Mouse (Mus musculus): Measurements from ENCODE around the gene Adra1d.

DNA sequence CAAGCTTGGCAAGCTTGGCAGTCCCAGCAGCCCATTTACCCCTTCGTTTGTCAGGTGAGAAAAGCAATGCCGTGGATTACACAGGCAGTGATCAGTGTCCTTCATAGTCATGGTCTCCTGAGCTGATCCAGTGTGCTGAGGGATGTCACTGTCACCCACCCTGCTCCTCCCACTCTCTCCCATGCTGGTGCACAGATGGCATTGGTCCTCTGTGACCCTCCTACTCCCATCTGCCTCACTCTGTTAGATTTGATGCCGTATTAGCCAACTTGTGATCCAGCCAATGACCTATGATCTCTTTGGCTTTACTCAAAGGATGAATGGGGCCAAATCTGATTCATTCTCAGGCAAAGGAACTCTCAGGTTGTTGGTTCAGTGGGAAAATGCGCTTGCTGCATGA is 20.4 kb downstream of the Adra1d start:
- no peak for TF ChIP-seq GATA1 (IDR thresholded peaks at IDR 0.05; ENCODE audit: borderline replicate concordance, low read length)
- no peak for TF ChIP-seq FLI1 (IDR thresholded peaks at IDR 0.05; ENCODE audit: low read length)
